Mouse (Mus musculus): Measurements from ENCODE around the gene Ppfia4. TPM values are rescaled to one million over a fixed set of nuclear protein-coding genes. Genes with fewer than 3 reads are reported as not detected.

The Ppfia4 gene
- polyA plus RNA-seq, 1 experiment from 2014 or later, result 3.0 TPM

DNA sequence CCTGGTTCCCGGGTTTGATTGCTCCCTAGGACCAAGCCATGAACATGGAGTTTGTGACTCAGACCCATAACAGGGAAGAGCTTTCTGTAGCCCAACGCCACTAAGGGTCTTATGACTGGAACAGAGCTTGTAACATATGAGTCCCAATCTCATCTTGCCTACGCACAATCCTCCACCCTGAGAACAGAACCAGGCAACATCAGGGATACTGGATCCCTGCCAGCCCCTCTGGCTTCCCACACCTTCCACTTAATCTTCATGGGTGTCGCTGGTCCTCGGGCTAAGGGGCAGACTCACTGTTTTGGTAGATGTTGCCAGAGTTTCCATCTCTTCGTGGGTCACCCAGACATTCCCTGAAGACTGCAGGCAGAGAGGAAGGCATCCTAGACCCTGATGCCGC lies 21.0 kb downstream of the Ppfia4 start:
- H3K9me3 ChIP-seq (replicated peaks), result no peaks in the 10 kb centered on the region
- WGBS, result 92% methylated on average over 7 of the region's 7 CpGs
- no peak for ATAC-seq (replicated peaks; ENCODE audit: low FRiP score)
- H3K27ac ChIP-seq, result no peak overlapping the region
- no peak overlapping the region for H3K4me2 ChIP-seq
- no peak overlapping the region for H3K4me3 ChIP-seq (replicated peaks)
- H3K36me3 ChIP-seq, result no peaks in the 10 kb centered on the region
- no peaks in the 10 kb centered on the region for H3K27me3 ChIP-seq
- H3K4me1 ChIP-seq, result no peaks in the 10 kb centered on the region
- no peak overlapping the region for H3K9ac ChIP-seq

DNA sequence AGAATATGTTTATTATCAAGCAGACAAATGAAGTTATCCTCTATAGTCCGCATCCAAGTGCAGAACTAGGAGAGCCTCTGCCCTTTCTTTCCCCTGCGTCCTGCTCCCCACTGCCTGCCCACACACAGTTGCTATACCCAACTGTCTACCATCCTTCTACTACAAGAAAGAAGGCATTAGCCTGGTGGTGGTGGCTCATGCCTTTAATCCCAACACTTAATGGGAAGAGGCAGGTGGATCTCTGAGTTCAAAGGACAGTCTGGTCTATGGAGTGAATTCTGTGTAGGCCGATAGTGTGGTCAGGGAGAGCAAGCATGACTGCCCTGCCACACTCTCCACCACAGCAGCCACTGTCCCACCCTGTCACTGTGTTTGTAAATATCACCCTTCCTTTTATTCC lies 22.0 kb downstream of the Ppfia4 start:
- ATAC-seq (replicated peaks; ENCODE audit: low FRiP score), result no peak
- no peaks in the 10 kb centered on the region for H3K4me1 ChIP-seq
- WGBS, result 92% methylated on average over 3 of the region's 3 CpGs
- H3K36me3 ChIP-seq, result no peaks in the 10 kb centered on the region
- no peak overlapping the region for H3K4me2 ChIP-seq
- H3K27me3 ChIP-seq, result no peaks in the 10 kb centered on the region
- H3K27ac ChIP-seq, result no peak overlapping the region
- no peaks in the 10 kb centered on the region for H3K9me3 ChIP-seq (replicated peaks)
- no peak overlapping the region for H3K9ac ChIP-seq
- no peak overlapping the region for H3K4me3 ChIP-seq (replicated peaks)

DNA sequence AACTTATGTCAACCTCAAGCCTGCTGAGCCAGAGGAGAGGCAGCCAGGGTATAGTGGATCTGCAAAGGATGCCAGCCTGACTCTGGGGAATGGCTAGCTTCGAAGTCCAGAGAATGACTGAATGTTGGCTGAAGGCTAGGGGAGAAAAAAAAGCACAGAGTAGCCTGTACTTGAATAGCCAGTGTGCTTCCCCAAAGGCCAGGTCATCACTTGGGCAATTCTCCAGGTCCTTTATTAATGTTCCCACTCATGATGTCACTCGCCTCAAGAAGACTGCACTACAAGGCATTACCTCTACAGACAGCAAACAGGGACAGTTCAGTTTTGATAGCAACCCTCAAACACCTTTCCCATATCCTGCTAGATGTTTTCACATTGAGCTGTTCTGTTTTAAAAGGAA lies 22.4 kb downstream of the Ppfia4 start:
- ATAC-seq (replicated peaks; ENCODE audit: low FRiP score), result no peak
- WGBS, result 70% methylated on average over 2 of the region's 2 CpGs
- no peak overlapping the region for H3K9ac ChIP-seq
- no peak overlapping the region for H3K4me2 ChIP-seq
- no peak overlapping the region for H3K4me3 ChIP-seq (replicated peaks)
- H3K9me3 ChIP-seq (replicated peaks), result no peaks in the 10 kb centered on the region
- H3K36me3 ChIP-seq, result no peaks in the 10 kb centered on the region
- no peaks in the 10 kb centered on the region for H3K4me1 ChIP-seq
- H3K27me3 ChIP-seq, result no peaks in the 10 kb centered on the region
- H3K27ac ChIP-seq, result no peak overlapping the region

DNA sequence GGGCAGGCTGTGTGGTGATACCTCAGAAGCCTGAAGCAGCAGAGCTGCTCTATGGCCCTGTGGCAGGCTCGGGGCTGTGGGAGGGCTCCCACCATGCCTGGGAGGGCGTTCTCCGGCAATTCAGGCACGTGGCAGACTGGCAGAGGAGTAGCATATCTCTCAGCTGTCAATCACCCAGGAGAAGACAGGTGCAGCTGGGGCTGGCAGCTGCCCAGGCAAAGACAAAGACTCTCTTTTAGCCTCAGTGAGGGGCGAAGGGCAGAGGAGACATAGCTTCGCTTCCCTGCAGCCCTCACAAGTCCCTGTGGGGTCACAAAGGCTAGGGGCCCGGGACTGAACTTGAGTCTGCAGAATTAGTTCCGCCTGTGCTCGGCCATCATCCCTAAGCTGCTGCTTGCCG lies 25.3 kb downstream of the Ppfia4 start:
- Histone ChIP-seq H3K27ac (no peak overlapping the region), H3K4me3 (replicated peaks) (no peak overlapping the region), H3K9me3 (replicated peaks) (no peaks in the 10 kb centered on the region), H3K9ac (no peak overlapping the region), H3K4me2 (no peak overlapping the region), H3K36me3 (no peaks in the 10 kb centered on the region; the same call in 1 of the 2 replicates), H3K4me1 (peaks cover 11% of the 10 kb centered on the region), H3K27me3 (no peaks in the 10 kb centered on the region)
- WGBS, result 64% methylated on average over 10 of the region's 10 CpGs
- no peak for ATAC-seq (replicated peaks; ENCODE audit: low FRiP score)

DNA sequence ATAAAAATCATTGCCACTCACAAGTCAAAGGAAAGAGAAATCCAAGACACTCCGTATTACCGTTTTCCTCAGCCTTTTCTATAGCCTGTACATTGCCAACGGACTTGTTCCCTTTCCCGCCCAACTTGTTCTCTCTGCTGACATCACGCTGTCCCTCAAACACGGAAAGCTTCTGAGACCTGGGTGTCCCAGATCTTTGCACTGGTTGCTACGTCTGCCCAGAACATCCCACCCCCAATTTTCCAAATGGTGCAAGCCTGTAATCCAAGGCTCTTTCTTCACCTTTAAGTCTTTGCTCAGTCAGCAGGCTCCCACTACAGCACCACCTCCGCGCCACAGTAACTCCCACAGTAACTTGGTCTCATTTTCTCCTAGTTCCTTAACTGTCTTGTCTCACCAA lies 27.8 kb downstream of the Ppfia4 start:
- H3K27me3 ChIP-seq, result peaks cover 10% of the 10 kb centered on the region
- H3K9me3 ChIP-seq (replicated peaks), result no peaks in the 10 kb centered on the region
- 88% methylated on average over 9 of the region's 9 CpGs for WGBS
- peaks cover 13% of the 10 kb centered on the region for H3K4me1 ChIP-seq
- no peak overlapping the region for H3K4me3 ChIP-seq (replicated peaks)
- H3K36me3 ChIP-seq, result no peaks in the 10 kb centered on the region; the same call in 1 of the 2 replicates
- ATAC-seq (replicated peaks; ENCODE audit: low FRiP score), result no peak
- H3K27ac ChIP-seq, result no peak overlapping the region
- no peak overlapping the region for H3K4me2 ChIP-seq
- H3K9ac ChIP-seq, result no peak overlapping the region

DNA sequence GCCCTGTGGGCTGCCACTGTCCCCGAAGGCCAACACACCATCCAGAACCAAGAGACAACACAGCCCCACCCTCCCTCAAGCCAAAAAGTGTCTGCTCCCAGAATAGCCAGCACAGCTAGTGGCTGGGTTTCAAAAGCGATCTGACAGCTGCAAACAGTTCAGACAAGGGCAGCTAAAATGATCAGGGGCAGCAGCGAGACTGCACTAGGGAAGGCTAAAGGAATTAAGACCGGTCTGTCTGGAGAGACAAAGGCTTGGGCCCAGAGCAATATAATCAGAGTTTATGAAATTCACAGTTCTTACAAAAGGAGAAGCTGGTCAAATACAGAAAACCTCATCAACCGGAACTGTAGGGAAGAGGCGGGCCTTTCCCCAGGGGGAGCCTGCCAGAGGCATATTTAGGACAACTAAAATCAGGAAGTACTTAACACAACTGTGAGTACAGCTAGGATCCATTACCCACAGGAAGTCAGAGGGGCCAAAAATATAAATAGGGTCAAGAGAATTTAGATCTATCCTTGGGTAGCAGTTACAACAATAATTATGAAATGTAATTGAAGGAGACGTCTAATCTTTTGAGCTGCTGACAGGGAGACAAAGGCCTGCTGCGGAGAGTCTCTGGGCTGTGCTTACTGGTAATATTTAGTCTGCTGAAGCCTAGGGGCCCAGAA lies 30.0 kb downstream of the Ppfia4 start:
- peaks cover 26% of the 10 kb centered on the region for H3K4me1 ChIP-seq
- peak overlapping the region; percentile 57 for H3K27ac ChIP-seq
- 51% methylated on average over 8 of the region's 8 CpGs for WGBS
- H3K36me3 ChIP-seq, result no peaks in the 10 kb centered on the region; the same call in 1 of the 2 replicates
- no peak overlapping the region for H3K9ac ChIP-seq
- peaks cover 29% of the 10 kb centered on the region for H3K27me3 ChIP-seq
- no peaks in the 10 kb centered on the region for H3K9me3 ChIP-seq (replicated peaks)
- H3K4me3 ChIP-seq (replicated peaks), result no peak overlapping the region
- no peak overlapping the region for H3K4me2 ChIP-seq
- no peak for ATAC-seq (replicated peaks; ENCODE audit: low FRiP score)

DNA sequence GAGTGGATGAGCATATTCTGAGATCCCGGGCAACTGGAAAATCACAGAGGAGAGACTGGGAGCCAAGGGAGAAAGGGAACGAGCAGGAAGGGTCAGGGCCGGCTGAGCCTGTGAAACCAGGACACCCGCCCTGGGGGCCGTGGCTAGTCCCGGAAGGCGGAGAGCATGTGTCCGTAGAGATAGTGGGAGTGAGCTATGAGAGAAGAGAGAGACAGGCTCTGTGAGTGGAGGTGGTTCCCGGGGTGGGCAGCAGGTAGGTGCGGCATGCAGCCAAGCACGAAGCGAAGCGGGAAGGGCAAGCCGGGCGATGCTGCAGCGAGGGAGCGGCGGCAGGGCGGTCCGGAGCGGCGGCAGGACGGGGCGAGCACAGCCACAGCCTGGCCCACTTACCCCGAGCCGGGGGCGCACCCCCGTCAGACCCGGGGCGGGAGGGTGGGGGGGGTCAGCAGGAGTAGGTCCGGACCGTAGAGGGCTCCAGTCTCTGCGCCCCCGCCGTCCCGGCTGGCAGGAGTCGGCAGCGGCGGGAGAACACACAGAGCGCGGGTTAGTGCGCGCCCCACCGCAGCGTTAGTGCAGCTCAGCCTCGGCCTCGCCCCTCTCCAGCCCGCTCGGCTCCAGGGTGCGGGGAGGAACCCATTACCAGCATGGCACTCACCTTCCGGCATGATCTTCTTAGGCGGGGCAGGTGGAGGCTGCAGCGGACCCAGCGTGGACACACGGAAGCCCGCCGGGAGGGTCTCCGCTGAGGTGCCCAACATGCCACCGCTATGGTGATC lies 33.9 kb downstream of the Ppfia4 start:
- peaks cover 37% of the 10 kb centered on the region for H3K27me3 ChIP-seq
- 0 out of 2 replicates have a peak, but pooled peaks cover 3% of the 10 kb centered on the region for H3K9me3 ChIP-seq (replicated peaks)
- 2% methylated on average over 49 of the region's 59 CpGs for WGBS
- peaks cover 27% of the 10 kb centered on the region for H3K4me1 ChIP-seq
- H3K36me3 ChIP-seq, result no peaks in the 10 kb centered on the region
- H3K4me2 ChIP-seq, result peak overlapping the region; percentile 99
- peak; percentile 59 for ATAC-seq (replicated peaks; ENCODE audit: low FRiP score)
- peak overlapping the region; percentile 56 for H3K4me3 ChIP-seq (replicated peaks)
- H3K9ac ChIP-seq, result peak overlapping the region; percentile 55
- no peak overlapping the region for H3K27ac ChIP-seq

DNA sequence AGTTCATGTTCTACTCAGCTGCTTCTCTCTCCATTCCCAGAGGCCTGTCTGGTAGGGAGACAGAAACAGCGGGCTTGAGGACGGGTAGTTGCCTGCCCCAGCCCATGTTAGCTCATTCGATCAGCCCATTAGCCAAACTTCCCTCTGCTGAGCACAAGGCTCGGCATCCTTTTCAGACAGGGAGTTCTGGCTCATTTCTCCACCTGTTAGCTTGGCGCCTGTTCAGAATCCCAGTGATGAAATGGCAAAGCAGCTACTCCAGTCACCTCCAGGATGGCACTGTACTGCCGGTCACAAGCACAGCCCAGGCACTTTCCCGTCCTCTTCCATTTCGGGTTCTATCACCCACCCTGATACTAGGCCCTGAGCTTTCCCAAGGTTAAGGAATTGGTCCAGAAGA lies 35.5 kb downstream of the Ppfia4 start:
- Histone ChIP-seq H3K9ac (no peak overlapping the region), H3K4me3 (replicated peaks) (no peak overlapping the region), H3K36me3 (no peaks in the 10 kb centered on the region), H3K9me3 (replicated peaks) (0 out of 2 replicates have a peak, but pooled peaks cover 3% of the 10 kb centered on the region), H3K27me3 (peaks cover 37% of the 10 kb centered on the region), H3K4me1 (peaks cover 17% of the 10 kb centered on the region), H3K4me2 (no peak overlapping the region), H3K27ac (no peak overlapping the region)
- WGBS, result 87% methylated on average over 8 of the region's 8 CpGs
- ATAC-seq (replicated peaks; ENCODE audit: low FRiP score), result no peak

DNA sequence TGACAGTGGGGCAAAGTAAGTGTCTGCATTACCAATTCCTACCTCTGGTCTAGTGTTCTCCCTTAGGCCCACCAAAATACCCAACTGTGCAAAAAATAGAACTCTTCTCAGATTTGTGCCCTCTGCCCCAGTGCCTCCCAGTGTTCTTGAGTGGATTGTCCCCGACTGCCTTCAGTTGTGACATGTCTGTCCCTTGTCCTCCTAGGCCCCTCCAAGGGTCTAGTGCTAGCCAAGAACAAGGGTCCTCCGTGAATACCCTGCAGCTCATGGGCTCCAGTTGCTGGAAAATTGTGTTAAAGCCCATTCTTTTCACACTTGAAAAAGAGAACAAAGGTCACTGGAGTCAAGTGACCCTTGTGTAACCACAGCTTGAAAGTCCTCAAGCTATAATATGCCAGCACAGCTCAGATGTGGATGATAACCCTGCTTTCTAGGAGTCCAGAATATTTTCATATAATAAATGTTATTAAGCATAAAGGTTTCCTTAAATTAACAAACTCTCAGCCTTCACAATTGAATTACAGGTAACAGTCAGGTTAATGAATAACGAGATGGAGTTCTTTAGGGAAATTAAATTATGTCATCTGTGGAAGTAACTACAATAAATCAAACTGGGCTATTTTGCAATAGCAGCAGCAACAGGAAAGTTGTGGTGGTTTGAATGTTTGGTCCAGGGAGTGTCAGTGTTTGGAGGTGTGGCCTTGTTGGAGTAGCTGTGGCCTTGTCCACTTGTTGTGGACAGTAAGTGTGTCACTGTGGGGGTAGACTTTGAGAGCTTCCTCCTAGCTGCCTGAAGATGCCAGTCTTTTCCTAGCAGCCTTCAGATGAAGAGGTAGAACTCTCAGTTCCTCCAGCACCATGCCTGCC lies 38.8 kb downstream of the Ppfia4 start:
- 73% methylated on average over 3 of the region's 3 CpGs for WGBS
- no peaks in the 10 kb centered on the region for H3K36me3 ChIP-seq
- ATAC-seq (replicated peaks; ENCODE audit: low FRiP score), result no peak
- H3K27me3 ChIP-seq, result peaks cover 18% of the 10 kb centered on the region
- no peak overlapping the region for H3K27ac ChIP-seq
- no peak overlapping the region for H3K4me2 ChIP-seq
- no peak overlapping the region for H3K9ac ChIP-seq
- no peak overlapping the region for H3K4me3 ChIP-seq (replicated peaks)
- 0 out of 2 replicates have a peak, but pooled peaks cover 3% of the 10 kb centered on the region for H3K9me3 ChIP-seq (replicated peaks)
- peaks cover 30% of the 10 kb centered on the region for H3K4me1 ChIP-seq

DNA sequence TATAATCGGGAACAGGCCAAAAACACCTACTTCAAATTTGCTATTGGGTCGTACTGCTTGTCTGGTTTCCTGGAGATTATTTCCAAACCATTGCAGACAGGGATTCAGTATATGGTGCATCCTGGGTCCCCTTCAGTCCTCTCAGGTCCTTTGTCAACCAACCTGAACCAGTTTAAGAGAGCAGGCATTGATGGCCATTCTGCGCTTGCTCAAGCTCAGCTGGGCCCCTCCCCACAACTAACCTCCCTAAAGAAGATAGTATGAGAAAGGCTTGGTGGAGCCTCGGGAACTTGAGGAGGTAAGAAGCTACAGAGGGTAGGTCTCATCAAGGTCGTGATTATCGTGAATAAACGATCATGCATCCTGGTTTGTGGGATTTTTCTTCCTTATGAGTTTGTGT lies 39.5 kb downstream of the Ppfia4 start:
- ATAC-seq (replicated peaks; ENCODE audit: low FRiP score), result no peak
- Histone ChIP-seq H3K27me3 (peaks cover 14% of the 10 kb centered on the region), H3K4me2 (no peak overlapping the region), H3K4me3 (replicated peaks) (no peak overlapping the region), H3K9me3 (replicated peaks) (0 out of 2 replicates have a peak, but pooled peaks cover 3% of the 10 kb centered on the region), H3K4me1 (peaks cover 23% of the 10 kb centered on the region), H3K27ac (no peak overlapping the region), H3K9ac (no peak overlapping the region), H3K36me3 (no peaks in the 10 kb centered on the region)
- WGBS, result 90% methylated on average over 7 of the region's 7 CpGs

DNA sequence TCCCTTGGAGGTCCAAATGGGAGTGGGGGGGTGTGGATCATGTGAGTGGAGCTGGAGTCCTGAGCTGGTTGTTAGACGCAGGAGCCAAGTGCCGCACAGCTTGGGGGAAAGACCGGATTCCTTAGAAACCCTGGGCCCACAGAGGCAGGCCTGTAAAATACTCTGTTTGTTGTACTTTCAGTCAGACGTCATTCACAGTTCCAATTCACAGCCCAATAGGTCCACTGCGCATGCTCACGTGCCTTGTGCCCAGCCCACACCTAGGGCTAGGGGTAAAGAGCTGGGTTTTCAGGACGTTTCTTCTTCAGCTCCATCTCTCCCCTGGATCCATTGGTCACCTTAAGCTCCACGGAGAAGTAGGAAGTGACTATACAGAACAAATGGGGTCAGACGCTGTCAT lies 40.1 kb downstream of the Ppfia4 start:
- 0 out of 2 replicates have a peak, but pooled peaks cover 3% of the 10 kb centered on the region for H3K9me3 ChIP-seq (replicated peaks)
- no peak overlapping the region for H3K27ac ChIP-seq
- no peak overlapping the region for H3K4me3 ChIP-seq (replicated peaks)
- WGBS, result 49% methylated on average over 9 of the region's 9 CpGs
- peaks cover 7% of the 10 kb centered on the region for H3K27me3 ChIP-seq
- H3K4me1 ChIP-seq, result peaks cover 23% of the 10 kb centered on the region
- no peak overlapping the region for H3K9ac ChIP-seq
- H3K4me2 ChIP-seq, result no peak overlapping the region
- no peaks in the 10 kb centered on the region for H3K36me3 ChIP-seq
- ATAC-seq (replicated peaks; ENCODE audit: low FRiP score), result no peak

DNA sequence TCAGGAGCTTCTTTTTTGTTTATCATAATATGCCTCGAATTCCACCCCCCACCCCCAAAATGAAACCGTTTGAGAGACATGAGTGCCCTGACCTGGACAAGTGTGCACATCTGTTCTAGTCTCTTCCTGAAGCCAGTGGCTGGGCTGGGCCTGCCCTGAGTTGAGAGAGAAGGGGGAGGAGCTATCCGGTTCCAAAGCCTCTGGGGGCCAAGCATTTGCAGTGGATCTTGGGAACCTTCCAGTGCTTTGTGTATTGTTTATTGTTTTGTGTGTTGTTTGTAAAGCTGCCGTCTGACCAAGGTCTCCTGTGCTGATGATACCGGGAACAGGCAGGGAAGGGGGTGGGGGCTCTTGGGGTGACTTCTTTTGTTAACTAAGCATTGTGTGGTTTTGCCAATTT lies 40.7 kb downstream of the Ppfia4 start:
- WGBS, result 27% methylated on average over 5 of the region's 5 CpGs
- H3K27me3 ChIP-seq, result 0 out of 2 replicates have a peak, but pooled peaks cover 2% of the 10 kb centered on the region
- no peak overlapping the region for H3K27ac ChIP-seq
- peaks cover 23% of the 10 kb centered on the region for H3K4me1 ChIP-seq
- peak; percentile 41; the same call in 1 of the 2 replicates for ATAC-seq (replicated peaks; ENCODE audit: low FRiP score)
- H3K4me2 ChIP-seq, result no peak overlapping the region
- 0 out of 2 replicates have a peak, but pooled peaks cover 3% of the 10 kb centered on the region for H3K9me3 ChIP-seq (replicated peaks)
- H3K4me3 ChIP-seq (replicated peaks), result no peak overlapping the region
- no peaks in the 10 kb centered on the region for H3K36me3 ChIP-seq
- no peak overlapping the region for H3K9ac ChIP-seq
